26 mouse cellular contexts compared by ENCODE assay signal in the genomic region with DNA sequence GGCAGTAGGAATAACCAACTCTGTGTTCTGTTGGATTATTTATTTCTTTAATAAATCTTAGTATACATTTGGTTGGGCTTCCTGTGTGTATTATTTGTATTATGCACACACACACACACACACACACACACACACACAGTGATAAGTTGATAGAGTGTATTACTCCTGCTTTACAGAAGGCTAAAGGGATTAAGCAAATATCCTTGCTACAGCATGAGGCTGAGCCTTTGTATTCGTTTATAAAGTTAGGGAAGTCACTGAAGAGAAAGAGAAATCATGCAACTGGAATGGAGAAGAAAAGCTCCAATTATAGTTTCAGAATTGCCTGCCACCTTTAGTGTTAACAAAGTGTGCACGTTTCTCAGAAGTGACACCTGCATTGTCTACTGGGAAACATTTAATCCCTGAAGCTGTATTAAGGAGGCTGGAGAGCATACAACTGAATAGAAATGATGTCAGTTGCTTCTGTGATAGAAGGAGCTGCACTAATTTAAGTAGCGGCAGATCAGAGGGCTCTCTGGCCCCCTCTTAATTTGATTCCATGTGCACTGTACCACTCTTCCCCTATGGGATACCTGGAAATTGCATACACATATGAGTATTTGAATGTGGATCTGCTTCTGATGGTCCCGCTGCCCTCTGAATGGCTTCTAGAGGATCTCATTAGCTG.
DNase-seq lines count a peak whose midpoint lies in the region; ATAC-seq and TF ChIP-seq lines count a peak whose summit lies in the region.
"Had no signal": no experiment of that assay in that cellular context is flagged by ENCODE, and none has a peak within 500 bp of the region (broad histone marks: within the 10 kb centered on the region; RNA-seq: fewer than 3 reads in every experiment).

No protein-coding gene starts in this region.

- no peak for TF ChIP-seq CTCF in forebrain, postnatal 0 days (IDR thresholded peaks at IDR 0.05; ENCODE audit: low read depth)
- no peak for TF ChIP-seq CTCF in intestine, postnatal 0 days (IDR thresholded peaks at IDR 0.05; ENCODE audit: low read depth)

- 27% methylated on average over 4 of the region's 4 CpGs for WGBS in midbrain, embryonic 11.5 days
- 41% methylated on average over 4 of the region's 4 CpGs for WGBS in midbrain, embryonic 10.5 days
- 8% methylated on average over 4 of the region's 4 CpGs for WGBS in forebrain, embryonic 13.5 days
- WGBS in forebrain, postnatal 0 days = 13% methylated on average over 4 of the region's 4 CpGs
- WGBS in intestine, postnatal 0 days = 64% methylated on average over 4 of the region's 4 CpGs

- no peaks in the 10 kb centered on the region for H3K9me3 ChIP-seq in midbrain, embryonic 11.5 days (ENCODE audit: control insufficient read depth, low read length)
- H3K9me3 ChIP-seq in midbrain, embryonic 10.5 days (replicated peaks) = no peaks in the 10 kb centered on the region
- H3K9me3 ChIP-seq in forebrain, embryonic 13.5 days (replicated peaks) = no peaks in the 10 kb centered on the region
- H3K9me3 ChIP-seq in forebrain, postnatal 0 days (ENCODE audit: low read length) = no peaks in the 10 kb centered on the region
- no peaks in the 10 kb centered on the region for H3K9me3 ChIP-seq in intestine, postnatal 0 days (ENCODE audit: control insufficient read depth)
- H3K9me3 ChIP-seq: embryonic facial prominence, embryonic 10.5 days; embryonic facial prominence, embryonic 15.5 days; heart, embryonic 13.5 days; limb, embryonic 10.5 days; limb, embryonic 15.5 days; neural tube, embryonic 12.5 days had no signal

- H3K27ac ChIP-seq in midbrain, embryonic 11.5 days (ENCODE audit: low read depth, low read length) = no peak overlapping the region
- H3K27ac ChIP-seq in midbrain, embryonic 10.5 days (replicated peaks) = no peak overlapping the region
- H3K27ac ChIP-seq in forebrain, embryonic 13.5 days = peak overlapping the region; percentile 41; the same call in 1 of the 2 replicates
- H3K27ac ChIP-seq in forebrain, postnatal 0 days (ENCODE audit: low read depth, low read length) = no peak overlapping the region
- H3K27ac ChIP-seq in intestine, postnatal 0 days (ENCODE audit: low read depth, low read length) = no peak overlapping the region
- H3K27ac ChIP-seq: embryonic facial prominence, embryonic 10.5 days; embryonic facial prominence, embryonic 15.5 days; gastrocnemius, adult 2 months; heart, embryonic 13.5 days; limb, embryonic 10.5 days; limb, embryonic 15.5 days; liver, embryonic 14.5 days; macrophage; neural tube, embryonic 12.5 days had no signal

- H3K4me3 ChIP-seq in midbrain, embryonic 11.5 days (ENCODE audit: low read depth, low read length) = no peak overlapping the region
- H3K4me3 ChIP-seq in midbrain, embryonic 10.5 days = no peak overlapping the region
- H3K4me3 ChIP-seq in forebrain, embryonic 13.5 days = no peak overlapping the region
- H3K4me3 ChIP-seq in forebrain, postnatal 0 days (ENCODE audit: low read depth, low read length) = no peak overlapping the region
- H3K4me3 ChIP-seq in intestine, postnatal 0 days (ENCODE audit: low read depth, low read length) = no peak overlapping the region
- H3K4me3 ChIP-seq: embryonic facial prominence, embryonic 10.5 days; embryonic facial prominence, embryonic 15.5 days; gastrocnemius, adult 2 months; heart, embryonic 13.5 days; limb, embryonic 10.5 days; limb, embryonic 15.5 days; neural tube, embryonic 12.5 days had no signal

- no peak overlapping the region for H3K9ac ChIP-seq in midbrain, embryonic 11.5 days (ENCODE audit: low read length)
- H3K9ac ChIP-seq in forebrain, embryonic 13.5 days = no peak overlapping the region
- H3K9ac ChIP-seq in forebrain, postnatal 0 days = no peak overlapping the region
- H3K9ac ChIP-seq in intestine, postnatal 0 days (ENCODE audit: low read depth, low read length) = no peak overlapping the region
- H3K9ac ChIP-seq: embryonic facial prominence, embryonic 15.5 days; heart, embryonic 13.5 days; limb, embryonic 15.5 days; liver, embryonic 14.5 days; neural tube, embryonic 12.5 days had no signal

- H3K4me2 ChIP-seq in midbrain, embryonic 11.5 days = no peak overlapping the region
- H3K4me2 ChIP-seq in forebrain, embryonic 13.5 days = no peak overlapping the region
- H3K4me2 ChIP-seq in forebrain, postnatal 0 days (ENCODE audit: low read depth) = no peak overlapping the region
- no peak overlapping the region for H3K4me2 ChIP-seq in intestine, postnatal 0 days (replicated peaks; ENCODE audit: low read depth)
- H3K4me2 ChIP-seq: embryonic facial prominence, embryonic 15.5 days; heart, embryonic 13.5 days; limb, embryonic 15.5 days; neural tube, embryonic 12.5 days had no signal

- no peaks in the 10 kb centered on the region for H3K36me3 ChIP-seq in midbrain, embryonic 11.5 days (ENCODE audit: control insufficient read depth, insufficient read depth, low read length)
- no peaks in the 10 kb centered on the region for H3K36me3 ChIP-seq in midbrain, embryonic 10.5 days
- H3K36me3 ChIP-seq in forebrain, embryonic 13.5 days (ENCODE audit: poor library complexity, severe bottlenecking) = no peaks in the 10 kb centered on the region
- H3K36me3 ChIP-seq in forebrain, postnatal 0 days (ENCODE audit: insufficient read depth) = no peaks in the 10 kb centered on the region
- no peaks in the 10 kb centered on the region for H3K36me3 ChIP-seq in intestine, postnatal 0 days (ENCODE audit: control insufficient read depth, insufficient read depth)
- H3K36me3 ChIP-seq: embryonic facial prominence, embryonic 10.5 days; embryonic facial prominence, embryonic 15.5 days; heart, embryonic 13.5 days; limb, embryonic 10.5 days; limb, embryonic 15.5 days; neural tube, embryonic 12.5 days had no signal

- peak; percentile 86 for DNase-seq in midbrain, embryonic 11.5 days (ENCODE audit: low spot score, missing footprints)
- DNase-seq in midbrain, embryonic 10.5 days (ENCODE audit: low spot score) = no peak
- no peak for DNase-seq in forebrain, postnatal 0 days
- no peak for DNase-seq in gastrocnemius, adult 8-10 months (ENCODE audit: low spot score in 2 of 2)
- no peak for DNase-seq in frontal cortex, postnatal 25 days (ENCODE audit: low spot score in 2 of 2)
- DNase-seq: cerebellum, adult 8-10 months; cerebellum, postnatal 25 days; gastrocnemius, adult 2 months; heart, postnatal 10 days; kidney, postnatal 14 days; layer of hippocampus, adult 9-11 months; lung, adult 2 months; lung, postnatal 10 days; thymus, adult 2 months; thymus, postnatal 36 days had no signal

- H3K4me1 ChIP-seq in midbrain, embryonic 11.5 days (ENCODE audit: control insufficient read depth, insufficient read depth, low read length) = peaks cover 4% of the 10 kb centered on the region; the same call in 1 of the 2 replicates
- peaks cover 16% of the 10 kb centered on the region for H3K4me1 ChIP-seq in midbrain, embryonic 10.5 days
- H3K4me1 ChIP-seq in forebrain, embryonic 13.5 days = peaks cover 7% of the 10 kb centered on the region
- H3K4me1 ChIP-seq in forebrain, postnatal 0 days (ENCODE audit: insufficient read depth) = 0 out of 2 replicates have a peak, but pooled peaks cover 4% of the 10 kb centered on the region
- H3K4me1 ChIP-seq in intestine, postnatal 0 days (replicated peaks; ENCODE audit: control insufficient read depth, insufficient read depth, low read length) = no peaks in the 10 kb centered on the region
- H3K4me1 ChIP-seq: embryonic facial prominence, embryonic 10.5 days; embryonic facial prominence, embryonic 15.5 days; heart, embryonic 13.5 days; limb, embryonic 10.5 days; limb, embryonic 15.5 days; neural tube, embryonic 12.5 days had no signal

- ATAC-seq in midbrain, embryonic 11.5 days (ENCODE audit: low FRiP score) = no peak
- peak; percentile 80 for ATAC-seq in forebrain, embryonic 13.5 days
- peak; percentile 71; the same call in 1 of the 2 replicates for ATAC-seq in forebrain, postnatal 0 days
- ATAC-seq in intestine, postnatal 0 days = no peak
- ATAC-seq: intestine, embryonic 16.5 days had no signal

- H3K27me3 ChIP-seq in midbrain, embryonic 11.5 days (ENCODE audit: control insufficient read depth, insufficient read depth, low read length) = no peaks in the 10 kb centered on the region
- H3K27me3 ChIP-seq in midbrain, embryonic 10.5 days (ENCODE audit: low read depth, poor library complexity, severe bottlenecking) = no peaks in the 10 kb centered on the region
- no peaks in the 10 kb centered on the region for H3K27me3 ChIP-seq in forebrain, embryonic 13.5 days
- H3K27me3 ChIP-seq in forebrain, postnatal 0 days (ENCODE audit: insufficient read depth, low read length) = no peaks in the 10 kb centered on the region
- H3K27me3 ChIP-seq in intestine, postnatal 0 days (replicated peaks; ENCODE audit: control insufficient read depth, insufficient read depth, low read length) = no peaks in the 10 kb centered on the region
- H3K27me3 ChIP-seq: embryonic facial prominence, embryonic 15.5 days; heart, embryonic 13.5 days; limb, embryonic 15.5 days; neural tube, embryonic 12.5 days had no signal

Comparison
In these comparisons a context has a peak if more than half of its experiments do, and no peak if none do; other contexts are left out.
1. ATAC-seq: peak in forebrain, embryonic 13.5 days (single experiment) and forebrain, postnatal 0 days (single experiment); none in midbrain, embryonic 11.5 days (single experiment) and intestine, postnatal 0 days (single experiment).